Mouse (Mus musculus) T-cell, adult 66 days (primary cell): Measurements from ENCODE around the gene Ush2a. TPM values are rescaled to one million over a fixed set of nuclear protein-coding genes. Genes with fewer than 3 reads are reported as not detected.

Experiments used
- total RNA-seq, 2 experiments: library from RNA; stranded (reverse); gene quantifications; 3 replicates in 1 of 2; 4 replicates in 1 of 2; pipeline ENCODE4 v1.2.4; 2023

Gene Ush2a
- total RNA-seq: not detected

DNA sequence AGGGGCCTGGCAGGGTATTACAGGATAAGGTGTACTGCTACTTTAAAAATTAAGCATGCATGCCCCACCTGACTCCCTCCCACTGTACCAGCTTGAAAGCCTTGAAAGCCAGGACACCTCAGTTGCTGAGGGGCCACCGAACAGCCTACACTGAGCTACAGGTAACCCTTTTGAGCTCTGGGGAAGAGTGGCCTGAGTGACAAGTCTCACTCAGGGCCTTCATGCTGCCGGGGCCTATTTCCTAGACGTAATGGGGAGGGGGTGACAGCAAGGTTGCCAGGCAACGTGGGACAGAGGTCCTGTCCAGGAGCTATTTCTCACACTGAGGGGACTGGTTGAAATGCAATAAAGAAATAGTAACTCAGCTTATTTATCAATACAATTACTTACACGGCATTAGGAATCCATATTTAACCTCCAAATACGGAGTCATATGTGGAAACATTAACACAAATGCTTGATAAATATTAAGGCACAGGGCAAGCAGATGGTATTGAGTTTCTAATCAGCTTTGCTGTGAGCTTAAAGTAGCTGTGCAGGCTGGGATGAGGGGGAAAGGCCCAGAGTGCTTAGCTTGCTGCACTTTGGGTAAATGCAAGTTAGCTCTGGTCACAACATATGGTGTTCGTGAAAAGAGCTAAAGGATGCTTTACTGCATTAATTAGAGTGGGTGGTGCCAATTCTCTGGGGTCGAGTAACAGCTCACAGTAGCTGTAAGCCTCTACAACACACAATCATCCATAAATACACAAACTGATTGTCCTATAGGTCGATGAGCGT, at the start of gene Ush2a:
Gene Ush2a, plus strand, starts transcription at position 121 of the 780 bp plus-strand sequence.

GRCm38 (mm10) chr1:189007239-189007979, 745.6 kb downstream of the Ush2a start, which contains the start of gene Kctd3:
Kctd3 (minus strand) TSS chr1:189007841.

